Mouse (Mus musculus) erythroblast, embryonic 14.5 days (primary cell): ENCODE results near the gene Crhbp.

Source experiments
- GATA1 ChIP-seq: IDR thresholded peaks from 2 replicates; pipeline ENCODE4 v1.6.1; 2012; ENCODE audit warnings: low read length, inconsistent platforms, mixed read lengths
- TAL1 ChIP-seq: IDR thresholded peaks from 3 replicates; pipeline ENCODE4 v1.6.1; 2012; ENCODE audit warnings: low read length, inconsistent platforms, mixed read lengths

- no peak for TF ChIP-seq GATA1
- no peak for TF ChIP-seq TAL1
These were observed 19.8 kb downstream of the Crhbp start for GRCm38 (mm10) chr13:95424932-95425331.
